Mouse (Mus musculus): ENCODE data around the gene Bpifb9b.

- TF ChIP-seq CTCF (IDR thresholded peaks at IDR 0.05; ENCODE audit: insufficient read depth, low read depth, low read length) (no peak), POLR2A (IDR thresholded peaks at IDR 0.05; ENCODE audit: insufficient read depth, low read depth, low read length) (no peak)
Measured at GRCm38 (mm10) chr2:154335572-154335971, 28.5 kb downstream of the Bpifb9b start.

Measured in olfactory bulb, adult 2 months (tissue).